Mouse (Mus musculus) ES-Bruce4 (cell line): ENCODE measurements around the gene Nup210.

ENCODE experiments used
- CTCF ChIP-seq: IDR thresholded peaks from one replicate; pipeline ENCODE4 v1.8.1; 2011; ENCODE audit warnings: low read depth, low read length
- POLR2A ChIP-seq: IDR thresholded peaks from one replicate; pipeline ENCODE4 v1.8.1; 2011; ENCODE audit warnings: low read length; ENCODE audit not compliant: insufficient read depth

DNA sequence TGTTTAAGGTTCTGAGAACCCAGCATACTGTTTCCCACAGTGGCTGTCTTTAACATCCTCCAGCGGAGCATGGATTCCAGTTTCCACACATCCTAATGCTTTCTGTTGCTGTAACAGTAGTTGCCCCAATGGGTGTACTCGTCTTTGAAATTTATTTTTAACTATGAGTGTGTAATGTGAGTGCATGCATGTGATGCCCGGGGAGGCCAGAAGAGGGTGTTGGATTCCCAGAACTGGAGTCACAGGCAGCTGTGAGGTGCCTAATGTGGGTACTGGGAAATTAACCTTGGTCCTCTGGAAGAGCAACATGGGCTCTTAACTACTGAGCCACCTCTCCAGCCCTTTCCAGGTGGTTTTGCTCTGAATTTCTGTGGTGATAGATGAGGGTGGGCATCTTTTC, 49.6 kb downstream of the Nup210 start:
- no peak for TF ChIP-seq CTCF
- TF ChIP-seq POLR2A: no peak
